Mouse (Mus musculus) neural tube, embryonic 13.5 days (tissue): ENCODE results near the gene Mael. TPM values are rescaled to one million over a fixed set of nuclear protein-coding genes. Genes with fewer than 3 reads are reported as not detected.
A peak's percentile ranks its signal among the peaks of the same experiment; 100 is the strongest.

Experiments
- ATAC-seq: fragments of 200-750 bp; cut with Nextera tagmentation; 2 replicates; pipeline ENCODE4 v1.8.0; 2017; ENCODE audit warnings: low read depth, mild to moderate bottlenecking, moderate TSS enrichment, moderate library complexity
- H3K27ac ChIP-seq: fragments of 300-500 bp; sonication (generic); replicated peaks from 2 replicates; pipeline ENCODE4 v1.5.1; 2015; ENCODE audit warnings: moderate library complexity, mild to moderate bottlenecking, inconsistent platforms
- H3K27me3 ChIP-seq: fragments of 300-500 bp; sonication (generic); 2 replicates; pipeline ENCODE4 v1.6.1; 2015; ENCODE audit warnings: mild to moderate bottlenecking, inconsistent platforms
- H3K36me3 ChIP-seq: fragments of 300-500 bp; sonication (generic); 2 replicates; pipeline ENCODE4 v1.6.1; 2015; ENCODE audit warnings: mild to moderate bottlenecking, inconsistent platforms
- H3K4me1 ChIP-seq: fragments of 300-500 bp; sonication (generic); replicated peaks from 2 replicates; pipeline ENCODE4 v1.6.1; 2015; ENCODE audit warnings: inconsistent platforms
- H3K4me2 ChIP-seq: fragments of 300-500 bp; sonication (generic); 2 replicates; pipeline ENCODE4 v1.6.1; 2015; ENCODE audit warnings: inconsistent platforms, mild to moderate bottlenecking, moderate library complexity
- H3K4me3 ChIP-seq: fragments of 300-500 bp; sonication (generic); 2 replicates; pipeline ENCODE4 v1.5.1; 2015; ENCODE audit warnings: mild to moderate bottlenecking, inconsistent platforms
- H3K9ac ChIP-seq: fragments of 300-500 bp; sonication (generic); 2 replicates; pipeline ENCODE4 v1.6.1; 2015; ENCODE audit warnings: moderate library complexity, mild to moderate bottlenecking, inconsistent platforms
- H3K9me3 ChIP-seq: fragments of 300-500 bp; sonication (generic); 2 replicates; pipeline ENCODE4 v1.6.1; 2016; ENCODE audit warnings: inconsistent platforms
- WGBS: fragments of 180-500 bp; shearing (Covaris S2); methylation state at CpG from one replicate; pipeline ENCODE4 v1.1.7; 2015; 5-methylcytosine and 5-hydroxymethylcytosine counted together
- polyA plus RNA-seq: library from polyadenylated mRNA; unstranded; fragments of >200 nt; fragmentation: Nextera tagmentation; extraction: Ambion mirVana; gene quantifications from 2 replicates; pipeline ENCODE4 v1.2.1, GENCODE M21; 2015

Gene Mael
- polyA plus RNA-seq, 1 experiment from 2014 or later: not detected

DNA sequence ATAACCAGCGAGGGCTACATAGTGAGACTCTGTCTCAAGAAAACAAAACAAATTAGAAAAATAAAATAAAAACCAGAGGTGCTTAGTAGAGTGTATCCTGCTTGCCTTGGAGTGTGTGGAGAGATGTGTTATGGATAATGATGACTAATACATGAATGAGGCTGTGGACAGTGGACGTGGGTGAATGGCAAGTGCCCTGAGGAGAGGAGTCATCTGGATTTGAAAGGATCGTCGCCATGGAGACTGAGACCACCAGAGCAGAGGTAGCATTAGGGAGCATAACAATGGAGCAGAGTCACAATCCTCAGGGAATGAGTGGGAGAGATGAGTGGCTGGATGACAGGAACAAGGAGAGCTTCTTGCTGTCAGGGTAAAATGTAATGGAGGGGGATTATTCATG lies 48.7 kb downstream of the Mael start:
- H3K9ac ChIP-seq: no peak overlapping the region
- no peak overlapping the region for H3K4me2 ChIP-seq
- H3K27me3 ChIP-seq: no peaks in the 10 kb centered on the region
- no peak overlapping the region for H3K27ac ChIP-seq
- ATAC-seq: no peak
- no peak overlapping the region for H3K4me3 ChIP-seq
- H3K4me1 ChIP-seq: no peaks in the 10 kb centered on the region; the same call in 1 of the 2 replicates
- WGBS: 69% methylated on average over 4 of the region's 4 CpGs
- H3K9me3 ChIP-seq: no peaks in the 10 kb centered on the region
- no peaks in the 10 kb centered on the region for H3K36me3 ChIP-seq

GRCm38 (mm10) chr1:166185357-166185756 lies 53.2 kb downstream of the Mael start:
- Histone ChIP-seq H3K27me3 (no peaks in the 10 kb centered on the region), H3K27ac (no peak overlapping the region), H3K4me3 (no peak overlapping the region), H3K36me3 (no peaks in the 10 kb centered on the region), H3K9me3 (no peaks in the 10 kb centered on the region), H3K4me2 (no peak overlapping the region), H3K9ac (no peak overlapping the region), H3K4me1 (peaks cover 19% of the 10 kb centered on the region)
- no peak for ATAC-seq
- WGBS: 84% methylated on average over 5 of the region's 5 CpGs

GRCm38 (mm10) chr1:166184391-166185229 lies 53.9 kb downstream of the Mael start:
- Histone ChIP-seq H3K4me3 (no peak overlapping the region), H3K36me3 (no peaks in the 10 kb centered on the region), H3K27ac (no peak overlapping the region), H3K4me1 (peaks cover 19% of the 10 kb centered on the region), H3K9me3 (no peaks in the 10 kb centered on the region), H3K27me3 (no peaks in the 10 kb centered on the region), H3K9ac (no peak overlapping the region), H3K4me2 (no peak overlapping the region)
- ATAC-seq: no peak
- 81% methylated on average over 22 of the region's 22 CpGs for WGBS

GRCm38 (mm10) chr1:166182952-166183627 lies 55.5 kb downstream of the Mael start:
- Histone ChIP-seq H3K4me2 (no peak overlapping the region), H3K4me1 (peaks cover 19% of the 10 kb centered on the region), H3K27ac (no peak overlapping the region), H3K9me3 (no peaks in the 10 kb centered on the region), H3K4me3 (no peak overlapping the region), H3K36me3 (no peaks in the 10 kb centered on the region), H3K9ac (no peak overlapping the region), H3K27me3 (no peaks in the 10 kb centered on the region)
- 41% methylated on average over 10 of the region's 10 CpGs for WGBS
- ATAC-seq: no peak

- 89% methylated on average over 7 of the region's 7 CpGs for WGBS
- no peaks in the 10 kb centered on the region for H3K9me3 ChIP-seq
- no peak overlapping the region for H3K4me2 ChIP-seq
- ATAC-seq: no peak
- H3K36me3 ChIP-seq: no peaks in the 10 kb centered on the region
- H3K27ac ChIP-seq: no peak overlapping the region
- no peaks in the 10 kb centered on the region for H3K27me3 ChIP-seq
- peaks cover 19% of the 10 kb centered on the region for H3K4me1 ChIP-seq
- H3K4me3 ChIP-seq: no peak overlapping the region
- H3K9ac ChIP-seq: no peak overlapping the region
Measured at GRCm38 (mm10) chr1:166181510-166181909, 57.0 kb downstream of the Mael start.

DNA sequence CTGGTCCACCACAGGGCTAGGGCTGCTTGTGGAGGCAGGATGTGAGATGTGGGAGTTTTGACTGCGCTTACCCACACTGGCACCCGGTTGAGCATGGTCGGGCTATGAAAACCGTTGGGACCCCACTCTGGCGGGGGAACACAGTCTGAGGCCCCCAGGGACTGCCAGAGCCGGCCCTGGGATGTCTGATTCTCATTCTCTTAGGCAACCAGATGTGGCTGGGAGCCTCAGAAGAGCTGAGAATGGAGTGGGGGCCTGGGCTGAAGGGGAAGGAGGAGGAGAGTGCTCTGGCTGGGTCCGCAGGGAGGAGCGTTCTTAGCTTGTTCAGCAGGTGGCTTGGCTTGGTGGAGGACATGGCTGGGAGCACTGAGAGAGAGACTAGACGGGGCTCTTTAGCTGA lies 64.9 kb downstream of the Mael start:
- no peaks in the 10 kb centered on the region for H3K27me3 ChIP-seq
- 69% methylated on average over 9 of the region's 9 CpGs for WGBS
- H3K36me3 ChIP-seq: no peaks in the 10 kb centered on the region
- no peaks in the 10 kb centered on the region for H3K4me1 ChIP-seq
- no peak for ATAC-seq
- no peak overlapping the region for H3K27ac ChIP-seq
- no peak overlapping the region for H3K4me3 ChIP-seq
- H3K9ac ChIP-seq: no peak overlapping the region
- no peak overlapping the region for H3K4me2 ChIP-seq
- no peaks in the 10 kb centered on the region for H3K9me3 ChIP-seq

DNA sequence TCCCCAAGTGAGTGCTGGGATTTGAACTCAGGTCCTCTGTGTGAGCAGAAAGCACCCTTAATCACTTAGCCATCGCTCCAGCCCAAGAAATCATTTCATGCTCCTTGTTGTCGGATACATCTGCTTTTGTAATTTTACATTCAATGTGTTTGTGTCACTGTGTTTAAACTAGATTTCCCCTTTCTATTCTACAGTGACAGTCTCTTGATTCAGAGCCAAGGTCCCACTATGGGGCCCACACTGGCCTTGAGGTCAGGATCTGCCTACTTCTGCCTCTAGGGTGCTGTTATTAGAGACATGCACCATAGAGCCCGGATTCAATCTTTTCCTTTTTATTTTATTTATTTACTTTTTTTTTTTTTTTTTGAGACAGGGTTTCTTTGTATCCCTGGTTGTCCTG lies 65.6 kb downstream of the Mael start:
- H3K4me1 ChIP-seq: no peaks in the 10 kb centered on the region
- no peak for ATAC-seq
- no peak overlapping the region for H3K4me2 ChIP-seq
- 79% methylated on average over 3 of the region's 3 CpGs for WGBS
- H3K36me3 ChIP-seq: no peaks in the 10 kb centered on the region
- H3K27ac ChIP-seq: no peak overlapping the region
- H3K9me3 ChIP-seq: no peaks in the 10 kb centered on the region
- H3K4me3 ChIP-seq: no peak overlapping the region
- H3K9ac ChIP-seq: no peak overlapping the region
- H3K27me3 ChIP-seq: no peaks in the 10 kb centered on the region

DNA sequence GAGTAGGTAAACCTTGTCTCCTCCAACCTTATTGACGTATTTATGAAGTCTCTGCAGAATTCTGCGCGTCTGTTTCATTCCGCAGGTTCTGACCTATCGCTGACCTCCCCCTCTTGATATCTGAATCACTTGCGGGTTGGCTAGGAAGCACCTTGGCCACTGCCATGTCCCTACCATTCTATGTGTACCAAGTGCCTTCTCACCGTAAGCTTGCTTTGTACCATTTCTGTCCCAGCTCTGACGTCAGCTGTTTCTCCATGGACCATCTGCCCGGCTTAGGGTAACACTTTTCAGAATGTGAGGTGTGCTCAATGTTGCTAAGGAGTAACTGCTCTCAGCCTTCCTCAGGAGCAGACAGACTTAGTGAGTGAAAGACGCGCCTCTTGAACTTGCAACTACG lies 67.7 kb downstream of the Mael start:
- WGBS: 93% methylated on average over 12 of the region's 12 CpGs
- H3K4me3 ChIP-seq: no peak overlapping the region
- no peak overlapping the region for H3K27ac ChIP-seq
- H3K4me2 ChIP-seq: no peak overlapping the region
- no peaks in the 10 kb centered on the region for H3K36me3 ChIP-seq
- H3K27me3 ChIP-seq: no peaks in the 10 kb centered on the region
- H3K4me1 ChIP-seq: no peaks in the 10 kb centered on the region
- H3K9ac ChIP-seq: no peak overlapping the region
- H3K9me3 ChIP-seq: no peaks in the 10 kb centered on the region
- no peak for ATAC-seq

- Histone ChIP-seq H3K4me3 (no peak overlapping the region), H3K9me3 (no peaks in the 10 kb centered on the region), H3K36me3 (no peaks in the 10 kb centered on the region), H3K9ac (no peak overlapping the region), H3K4me2 (no peak overlapping the region), H3K27me3 (no peaks in the 10 kb centered on the region), H3K4me1 (no peaks in the 10 kb centered on the region), H3K27ac (no peak overlapping the region)
- WGBS: 83% methylated on average over 7 of the region's 7 CpGs
- ATAC-seq: no peak
Measured at GRCm38 (mm10) chr1:166169713-166170112, 68.8 kb downstream of the Mael start.

DNA sequence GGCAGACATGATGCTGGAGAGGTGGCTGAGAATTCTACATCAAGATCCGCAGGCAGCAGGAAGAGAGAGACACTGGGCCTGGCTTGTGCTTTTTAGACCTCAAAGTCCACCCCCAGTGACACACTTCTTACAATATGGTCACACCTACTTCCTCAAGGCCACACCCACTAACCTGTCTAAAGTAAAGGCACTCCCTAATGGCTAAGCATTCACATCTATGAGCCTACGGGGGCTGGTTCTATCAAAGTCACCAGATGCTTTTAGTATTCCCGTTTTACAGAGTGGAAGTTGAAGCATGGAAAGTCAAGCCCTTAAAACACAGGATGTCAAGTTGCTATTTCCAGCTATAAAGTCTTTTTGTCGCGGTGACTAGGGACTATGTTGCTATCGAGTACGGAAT lies 70.5 kb downstream of the Mael start:
- Histone ChIP-seq H3K4me1 (no peaks in the 10 kb centered on the region), H3K4me3 (no peak overlapping the region), H3K36me3 (no peaks in the 10 kb centered on the region), H3K27ac (no peak overlapping the region), H3K9me3 (no peaks in the 10 kb centered on the region), H3K4me2 (no peak overlapping the region), H3K27me3 (no peaks in the 10 kb centered on the region), H3K9ac (no peak overlapping the region)
- 93% methylated on average over 7 of the region's 7 CpGs for WGBS
- ATAC-seq: no peak

DNA sequence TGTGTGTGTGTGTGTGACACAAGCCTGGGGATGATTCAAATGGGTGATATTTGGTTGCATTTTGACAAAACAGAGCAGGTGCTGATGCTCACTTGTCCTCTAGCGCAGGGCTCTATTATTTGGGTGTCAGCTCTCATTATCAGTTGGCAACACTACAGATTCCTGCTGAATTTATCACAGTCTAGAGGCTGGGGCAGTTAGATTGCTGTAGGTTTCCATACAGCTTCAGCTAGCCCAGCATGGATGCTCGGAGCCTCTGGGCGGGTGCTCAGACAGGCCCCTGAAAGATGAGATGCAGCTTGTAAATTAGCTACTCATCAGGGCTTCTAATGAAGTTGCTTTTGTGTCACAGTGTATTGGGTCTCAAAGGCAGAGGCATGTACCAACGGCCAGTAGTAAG lies 71.1 kb downstream of the Mael start:
- Histone ChIP-seq H3K27ac (no peak overlapping the region), H3K4me1 (no peaks in the 10 kb centered on the region), H3K4me2 (no peak overlapping the region), H3K9me3 (no peaks in the 10 kb centered on the region), H3K9ac (no peak overlapping the region), H3K27me3 (no peaks in the 10 kb centered on the region), H3K36me3 (no peaks in the 10 kb centered on the region), H3K4me3 (no peak overlapping the region)
- WGBS: 64% methylated on average over 4 of the region's 4 CpGs
- ATAC-seq: peak; percentile 27; the same call in 1 of the 2 replicates

DNA sequence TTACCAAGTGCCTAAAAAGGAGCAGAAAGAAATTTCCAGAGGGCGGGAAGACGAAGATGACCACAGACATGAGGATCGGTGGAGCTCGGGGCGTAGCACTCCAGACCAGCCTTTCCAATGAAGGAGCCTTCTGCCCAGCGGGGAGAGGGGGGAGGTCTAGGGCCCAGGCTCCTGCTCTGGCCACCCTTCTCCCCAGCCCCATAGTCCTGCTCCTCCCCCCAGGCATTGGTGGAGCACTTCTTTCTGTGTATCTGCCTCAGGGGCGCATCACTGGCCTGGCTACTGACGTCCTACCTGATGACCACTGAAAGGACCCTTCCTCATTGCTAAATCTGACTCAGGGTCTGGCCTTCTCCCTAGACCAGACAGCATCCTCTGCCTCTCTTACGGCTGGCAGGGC lies 73.4 kb downstream of the Mael start:
- H3K4me3 ChIP-seq: no peak overlapping the region
- H3K36me3 ChIP-seq: no peaks in the 10 kb centered on the region
- H3K27me3 ChIP-seq: peaks cover 3% of the 10 kb centered on the region
- no peak overlapping the region for H3K9ac ChIP-seq
- no peak overlapping the region for H3K27ac ChIP-seq
- H3K9me3 ChIP-seq: no peaks in the 10 kb centered on the region
- H3K4me1 ChIP-seq: peaks cover 4% of the 10 kb centered on the region
- no peak for ATAC-seq
- H3K4me2 ChIP-seq: no peak overlapping the region
- WGBS: 86% methylated on average over 9 of the region's 9 CpGs
